Mouse (Mus musculus) small intestine, adult 2 months (tissue): ENCODE results near the gene Chmp3.

Experiments
- CTCF ChIP-seq: fragments of 200-500 bp; IDR thresholded peaks from 2 replicates; pipeline ENCODE4 v1.5.1; 2012; ENCODE audit warnings: low read depth, mild to moderate bottlenecking, control low read depth, inconsistent platforms, low read length, moderate library complexity, mixed read lengths; ENCODE audit not compliant: insufficient replicate concordance, insufficient read length; ENCODE audit errors: extremely low read depth
- POLR2A ChIP-seq: fragments of 200-500 bp; IDR thresholded peaks from 2 replicates; pipeline ENCODE4 v1.6.1; 2012; ENCODE audit warnings: low read depth, mild to moderate bottlenecking, control low read depth, inconsistent platforms, low read length, moderate library complexity

- TF ChIP-seq CTCF (no peak), POLR2A (no peak)
Observed at GRCm38 (mm10) chr6:71504091-71504490, 39.5 kb upstream of the Chmp3 start.
